Mouse (Mus musculus) frontal cortex, postnatal 36 days (tissue): ENCODE results near the gene Olfr853.

Experiments used
- DNase-seq, 2 experiments: peaks; one replicate each; pipeline ENCODE4 v3.0.0; 2022; ENCODE audit warnings: low spot score in 2 of 2

Olfr853 gene

GRCm38 (mm10) chr9:19540976-19541375 lies at the start of gene Olfr853:
Olfr853 (minus strand) TSS chr9:19541076.
- DNase-seq: no peak

DNA sequence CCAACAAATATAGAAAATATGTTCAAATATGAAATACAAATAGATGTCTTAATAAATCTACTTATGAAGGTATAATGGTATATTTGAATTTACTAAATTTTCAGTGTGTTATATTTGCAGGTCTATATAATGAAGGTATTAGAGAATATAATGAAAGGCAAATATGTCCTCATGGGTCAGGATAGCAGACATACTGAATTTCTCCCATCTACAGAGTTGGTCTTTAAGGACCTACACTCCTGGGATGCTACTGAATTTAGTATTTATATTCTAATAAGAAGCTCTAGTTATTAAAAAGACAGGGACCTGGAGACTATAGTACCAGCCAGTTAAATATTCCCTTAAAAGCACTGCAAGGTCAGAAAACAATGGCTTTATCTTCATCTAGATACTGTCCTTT lies 41.4 kb upstream of the Olfr853 start, which contains the start of gene Olfr855:
TSS of gene Olfr855 (plus strand) at position 301 of the 400 bp plus-strand sequence.
- DNase-seq: no peak

- no peak for DNase-seq
Measured at GRCm38 (mm10) chr9:19567282-19567681, 26.4 kb upstream of the Olfr853 start, which contains the start of gene Olfr854. Olfr854 (minus strand) TSS chr9:19567382.

DNA sequence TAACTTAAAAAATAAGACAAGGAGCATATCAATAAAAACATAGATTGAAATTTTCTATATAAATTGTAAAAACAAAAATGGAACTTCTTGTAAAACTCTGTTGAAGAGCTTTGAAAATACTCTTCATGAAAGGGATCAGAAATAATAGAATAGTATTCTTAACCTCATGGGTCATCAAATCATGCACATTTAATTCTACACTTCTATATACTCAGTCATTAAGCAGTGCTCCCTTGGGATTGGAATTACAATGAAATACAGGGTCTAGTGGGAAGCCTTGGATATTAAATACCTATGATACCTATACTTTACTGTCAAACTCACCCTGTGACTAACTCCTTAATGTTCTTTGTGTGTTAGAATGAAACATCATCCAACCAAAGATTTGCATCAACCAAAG lies 47.9 kb downstream of the Olfr853 start, which contains the start of gene Olfr851:
TSS of gene Olfr851 (plus strand) at position 301 of the 400 bp plus-strand sequence.
- no peak for DNase-seq
